Mouse (Mus musculus) forebrain, embryonic 11.5 days (tissue): ENCODE measurements around the gene Scgb1b19. TPM values are rescaled to one million over a fixed set of nuclear protein-coding genes. Genes with fewer than 3 reads are reported as not detected.
"Not testable (repeated sequence)": the region's sequence is repeated elsewhere in the genome, so short reads cannot be mapped to it uniquely, and the experiment has no call there.

ENCODE experiments used
- ATAC-seq: fragments of 200-750 bp; cut with Nextera tagmentation; replicated peaks from 2 replicates; pipeline ENCODE4 v1.8.0; 2017; ENCODE audit warnings: moderate TSS enrichment; ENCODE audit not compliant: low FRiP score
- DNase-seq: peaks from one replicate; pipeline ENCODE4 v3.0.0-alpha.2; 2017; ENCODE audit warnings: low spot score
- H3K27ac ChIP-seq: fragments of 300-500 bp; sonication (generic); 2 replicates; pipeline ENCODE4 v1.5.1; 2014; ENCODE audit warnings: low read depth, low read length
- H3K27me3 ChIP-seq: fragments of 300-500 bp; sonication (generic); 2 replicates; pipeline ENCODE4 v1.6.1; 2014; ENCODE audit warnings: mild to moderate bottlenecking, low read length, mixed read lengths; ENCODE audit not compliant: control insufficient read depth, insufficient read depth
- H3K36me3 ChIP-seq: fragments of 300-500 bp; sonication (generic); 2 replicates; pipeline ENCODE4 v1.6.1; 2014; ENCODE audit warnings: mild to moderate bottlenecking, low read length, moderate library complexity, mixed read lengths; ENCODE audit not compliant: control insufficient read depth, insufficient read depth
- H3K4me1 ChIP-seq: fragments of 300-500 bp; sonication (generic); replicated peaks from 2 replicates; pipeline ENCODE4 v1.6.1; 2014; ENCODE audit warnings: low read length, mixed read lengths; ENCODE audit not compliant: control insufficient read depth, insufficient read depth
- H3K4me2 ChIP-seq: fragments of 300-500 bp; sonication (generic); 2 replicates; pipeline ENCODE4 v1.6.1; 2014; ENCODE audit warnings: low read depth, mild to moderate bottlenecking, low read length, moderate library complexity, mixed read lengths; ENCODE audit not compliant: severe bottlenecking
- H3K4me3 ChIP-seq: fragments of 300-500 bp; sonication (generic); 2 replicates; pipeline ENCODE4 v1.5.1; 2014; ENCODE audit warnings: low read depth, low read length
- H3K9ac ChIP-seq: fragments of 300-500 bp; sonication (generic); 2 replicates; pipeline ENCODE4 v1.6.1; 2014; ENCODE audit warnings: low read length
- H3K9me3 ChIP-seq: fragments of 300-500 bp; sonication (generic); 2 replicates; pipeline ENCODE4 v1.6.1; 2016; ENCODE audit warnings: low read length, mixed read lengths; ENCODE audit not compliant: control insufficient read depth
- WGBS: fragments of 180-500 bp; shearing (Covaris S2); extraction: QIAGEN DNeasy Blood & Tissue Kit; methylation state at CpG from one replicate; pipeline ENCODE4 v1.1.7; 2014; 5-methylcytosine and 5-hydroxymethylcytosine counted together
- polyA plus RNA-seq: library from polyadenylated mRNA; unstranded; fragments of >200 nt; fragmentation: Nextera tagmentation; extraction: Ambion mirVana; gene quantifications from 2 replicates; pipeline ENCODE4 v1.2.1, GENCODE M21; 2014

Gene Scgb1b19
- not detected in 2 replicates for polyA plus RNA-seq

DNA sequence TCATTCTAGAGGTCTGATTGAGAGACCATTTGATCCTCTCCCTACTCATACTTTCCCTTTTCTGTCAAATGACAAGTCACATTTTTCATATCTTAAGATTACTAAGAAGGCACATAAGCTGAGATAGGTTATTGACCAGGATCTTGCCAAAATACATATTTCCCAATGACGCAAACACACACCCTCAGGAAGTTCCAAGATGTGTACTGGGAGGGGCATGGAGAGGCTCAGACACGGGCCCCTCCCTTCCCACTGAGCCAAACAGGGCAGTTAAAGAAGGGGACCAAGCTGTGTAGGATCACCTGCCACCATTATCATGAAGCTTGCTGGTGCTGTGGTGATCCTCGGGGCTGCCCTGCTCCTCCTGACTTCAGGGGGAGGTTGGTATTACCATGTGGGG is at the start of gene Scgb1b19:
TSS of gene Scgb1b19 (plus strand) at position 301 of the 400 bp plus-strand sequence.
- ATAC-seq, H3K9ac ChIP-seq, H3K9me3 ChIP-seq, H3K4me2 ChIP-seq, H3K27ac ChIP-seq, H3K27me3 ChIP-seq, DNase-seq, H3K4me3 ChIP-seq, H3K36me3 ChIP-seq, H3K4me1 ChIP-seq: not testable (repeated sequence)
- WGBS: 75% methylated on average over 1 of the region's 3 CpGs

DNA sequence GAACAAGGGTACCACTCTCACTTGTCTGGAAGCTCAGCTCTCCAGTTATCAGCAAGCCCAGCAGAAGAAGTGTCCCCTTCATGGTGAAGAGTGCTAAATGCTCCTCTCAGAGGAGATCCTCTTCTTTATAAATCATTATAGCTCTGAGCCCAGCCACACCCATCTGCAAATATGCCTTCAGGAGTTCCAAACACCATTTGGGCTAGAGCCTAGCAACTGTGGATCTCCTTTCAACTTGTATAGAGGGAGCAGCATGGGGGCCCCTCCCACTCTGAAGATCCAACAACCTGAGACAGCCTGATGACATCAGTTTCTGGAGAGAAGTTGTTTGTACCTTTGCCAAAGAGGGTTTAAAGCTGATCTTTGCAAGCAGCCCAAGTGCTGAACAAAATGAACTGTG is 6.9 kb upstream of the Scgb1b19 start, which contains the start of gene Scgb2b19:
TSS of gene Scgb2b19 (minus strand) at position 101 of the 400 bp plus-strand sequence.
- not testable (repeated sequence) for DNase-seq, H3K27me3 ChIP-seq, ATAC-seq

More for the DNA sequence above, 6.9 kb upstream of the Scgb1b19 start, which contains the start of gene Scgb2b19:
- H3K27ac ChIP-seq, H3K9ac ChIP-seq, H3K4me2 ChIP-seq, H3K4me3 ChIP-seq, H3K9me3 ChIP-seq, H3K36me3 ChIP-seq, H3K4me1 ChIP-seq: not testable (repeated sequence)

Other genes starting within 250 kb of the Scgb1b19 start
- not detected in 2 replicates for gene Scgb2b17, start 230.7 kb upstream of the Scgb1b19 start, polyA plus RNA-seq
- not detected in 2 replicates for gene Scgb1b17, start 223.8 kb upstream of the Scgb1b19 start, polyA plus RNA-seq
- not detected in 2 replicates for gene Scgb2b18, start 113.4 kb upstream of the Scgb1b19 start, polyA plus RNA-seq
- not detected in 2 replicates for gene Scgb1b18, start 101.7 kb upstream of the Scgb1b19 start, polyA plus RNA-seq
- not detected in 2 replicates for gene Scgb2b19, start 7.0 kb upstream of the Scgb1b19 start, polyA plus RNA-seq
- not detected in 2 replicates for gene Scgb2b20, start 79.0 kb downstream of the Scgb1b19 start, polyA plus RNA-seq
- not detected in 2 replicates for gene Scgb1b20, start 85.9 kb downstream of the Scgb1b19 start, polyA plus RNA-seq
- not detected in 2 replicates for gene Scgb2b21, start 233.2 kb downstream of the Scgb1b19 start, polyA plus RNA-seq